Mouse (Mus musculus): ENCODE measurements around the gene Chrna7. TPM values are rescaled to one million over a fixed set of nuclear protein-coding genes. Genes with fewer than 3 reads are reported as not detected.
A peak's percentile ranks its signal among the peaks of the same experiment; 100 is the strongest.

Chrna7 gene
- 1.7 and 2.4 TPM in 2 replicates for polyA plus RNA-seq (2014; fragmentation: Nextera tagmentation; extraction: Ambion mirVana)

DNA sequence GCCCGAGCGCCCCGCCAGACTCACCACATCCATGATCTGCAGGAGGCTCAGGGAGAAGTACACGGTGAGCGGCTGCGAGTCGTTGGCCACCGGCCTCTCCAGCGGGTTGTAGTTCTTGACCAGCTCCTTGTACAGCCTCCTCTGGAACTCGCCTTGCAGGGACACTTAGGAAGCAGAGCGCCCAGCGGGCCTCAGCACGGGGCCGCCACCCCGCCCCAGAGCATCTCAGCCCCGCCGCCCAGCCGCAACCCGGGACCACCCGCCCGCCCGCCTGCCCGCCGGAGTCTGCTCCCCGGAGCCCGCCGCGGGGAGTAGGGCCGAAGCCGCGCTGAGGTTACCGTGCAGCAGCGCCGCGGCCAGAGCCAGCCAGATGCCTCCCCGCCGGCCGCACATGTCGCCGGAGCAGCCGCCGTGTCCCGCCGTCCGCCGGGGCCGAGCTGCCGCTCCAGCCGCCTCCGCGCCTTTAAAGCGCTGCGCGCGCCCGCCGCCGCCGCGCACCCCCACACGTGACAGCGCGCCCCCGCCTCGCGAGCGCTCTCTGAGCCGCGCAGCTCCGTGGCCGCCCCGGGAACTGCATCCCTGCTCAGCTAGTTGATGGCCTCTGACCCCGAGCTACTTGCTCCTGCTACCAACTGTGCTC is at the start of gene Chrna7:
TSS of gene Chrna7 (minus strand) at position 486 of the 640 bp plus-strand sequence.
- Histone ChIP-seq H3K9ac (ENCODE audit: low read depth, low read length) (peak within 1 kb of the TSS; percentile 72), H3K4me2 (ENCODE audit: low read depth, low read length) (peak within 1 kb of the TSS; percentile 96), H3K9me3 (ENCODE audit: control insufficient read depth, low read length) (no peaks in the 10 kb centered on the region), H3K36me3 (ENCODE audit: control insufficient read depth, insufficient read depth, low read length) (no peaks in the 10 kb centered on the region), H3K4me1 (ENCODE audit: control insufficient read depth, insufficient read depth, low read length) (peaks cover 6% of the 10 kb centered on the region), H3K4me3 (ENCODE audit: low read depth, low read length) (peak within 1 kb of the TSS; percentile 68), H3K27ac (replicated peaks; ENCODE audit: low read depth, low read length) (no peak within 1 kb of the TSS), H3K27me3 (replicated peaks; ENCODE audit: control insufficient read depth, insufficient read depth, low read length) (peaks cover 16% of the 10 kb centered on the region)
- 0% methylated on average over 22 of the region's 73 CpGs for WGBS
- ATAC-seq (ENCODE audit: low read depth) (peak; percentile 88), DNase-seq (ENCODE audit: low spot score) (peak; percentile 79)

DNA sequence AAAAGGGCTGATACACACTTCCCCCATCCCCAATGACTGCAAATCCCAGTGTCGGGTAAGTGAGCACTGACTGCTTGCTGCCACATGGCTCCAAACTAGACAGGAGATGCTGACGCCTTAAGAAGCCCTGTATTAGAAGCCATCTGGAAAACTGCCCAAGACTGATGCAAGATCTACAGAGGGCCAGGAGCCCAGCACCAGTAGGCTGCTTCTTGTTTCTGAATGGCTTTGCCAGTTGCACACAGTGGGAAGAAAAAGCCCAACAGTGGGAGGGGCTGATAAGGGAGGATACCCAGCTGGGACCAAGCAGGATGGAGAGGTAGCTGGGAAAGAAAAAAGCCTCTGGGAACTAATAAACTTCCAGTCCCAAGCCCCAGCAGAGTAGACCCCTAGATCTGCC is 37.0 kb upstream of the Chrna7 start:
- H3K4me1 ChIP-seq (ENCODE audit: control insufficient read depth, insufficient read depth, low read length) = no peaks in the 10 kb centered on the region
- no peak overlapping the region for H3K4me3 ChIP-seq (ENCODE audit: low read depth, low read length)
- 65% methylated on average over 2 of the region's 2 CpGs for WGBS
- no peak overlapping the region for H3K9ac ChIP-seq (ENCODE audit: low read depth, low read length)
- no peak overlapping the region for H3K27ac ChIP-seq (replicated peaks; ENCODE audit: low read depth, low read length)
- DNase-seq (ENCODE audit: low spot score) (no peak), ATAC-seq (ENCODE audit: low read depth) (no peak)
- H3K36me3 ChIP-seq (ENCODE audit: control insufficient read depth, insufficient read depth, low read length) = no peaks in the 10 kb centered on the region
- no peaks in the 10 kb centered on the region for H3K9me3 ChIP-seq (ENCODE audit: control insufficient read depth, low read length)
- no peaks in the 10 kb centered on the region for H3K27me3 ChIP-seq (replicated peaks; ENCODE audit: control insufficient read depth, insufficient read depth, low read length)
- H3K4me2 ChIP-seq (ENCODE audit: low read depth, low read length) = no peak overlapping the region

- no peak overlapping the region for H3K4me2 ChIP-seq (ENCODE audit: low read depth, low read length)
- H3K9ac ChIP-seq (ENCODE audit: low read depth, low read length) = no peak overlapping the region
- DNase-seq (ENCODE audit: low spot score) = peak; percentile 2
- no peaks in the 10 kb centered on the region for H3K27me3 ChIP-seq (replicated peaks; ENCODE audit: control insufficient read depth, insufficient read depth, low read length)
- H3K4me3 ChIP-seq (ENCODE audit: low read depth, low read length) = no peak overlapping the region
- H3K4me1 ChIP-seq (ENCODE audit: control insufficient read depth, insufficient read depth, low read length) = no peaks in the 10 kb centered on the region
- H3K9me3 ChIP-seq (ENCODE audit: control insufficient read depth, low read length) = no peaks in the 10 kb centered on the region
- no peak overlapping the region for H3K27ac ChIP-seq (replicated peaks; ENCODE audit: low read depth, low read length)
- WGBS = 55% methylated on average over 3 of the region's 3 CpGs
- no peaks in the 10 kb centered on the region for H3K36me3 ChIP-seq (ENCODE audit: control insufficient read depth, insufficient read depth, low read length)
- ATAC-seq (ENCODE audit: low read depth) = no peak
These were observed 25.6 kb upstream of the Chrna7 start for GRCm38 (mm10) chr7:63237852-63238516.

DNA sequence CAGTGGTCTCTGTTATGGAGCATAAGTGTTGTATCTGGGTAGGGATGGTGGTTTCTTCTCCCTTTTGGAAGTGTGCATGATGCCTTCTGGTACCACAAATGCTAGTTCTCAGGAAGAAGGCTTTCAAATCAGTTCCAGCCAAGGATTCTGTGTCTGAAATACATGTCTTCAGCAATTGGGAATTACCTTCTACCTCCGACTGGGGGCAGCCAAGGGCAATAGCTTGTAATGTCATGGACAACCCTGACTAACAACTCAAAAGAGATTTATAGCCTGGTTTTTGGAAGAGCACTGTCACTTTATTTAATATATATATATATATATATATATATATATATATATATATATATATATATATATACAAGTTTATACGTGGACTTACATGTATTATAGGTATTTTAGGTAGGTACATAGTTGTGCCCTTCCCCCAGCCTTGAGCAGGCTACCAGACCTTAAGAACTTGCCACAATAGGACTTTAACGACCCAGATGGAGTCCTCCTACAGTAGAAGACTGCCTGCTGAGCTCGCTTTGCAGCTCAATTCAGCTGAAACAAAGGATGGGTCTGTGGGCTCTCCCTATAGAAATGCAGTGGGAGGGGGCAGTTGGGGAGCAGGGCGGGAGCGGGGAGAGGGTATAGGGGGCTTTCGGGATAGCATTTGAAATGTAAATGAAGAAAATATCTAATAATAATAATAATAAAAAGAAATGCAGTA is 12.9 kb upstream of the Chrna7 start:
- no peak overlapping the region for H3K4me2 ChIP-seq (ENCODE audit: low read depth, low read length)
- no peak for DNase-seq (ENCODE audit: low spot score)
- H3K9ac ChIP-seq (ENCODE audit: low read depth, low read length) = no peak overlapping the region
- no peak overlapping the region for H3K27ac ChIP-seq (replicated peaks; ENCODE audit: low read depth, low read length)
- no peak overlapping the region for H3K4me3 ChIP-seq (ENCODE audit: low read depth, low read length)
- ATAC-seq (ENCODE audit: low read depth) = no peak
- 34% methylated on average over 7 of the region's 7 CpGs for WGBS
- H3K9me3 ChIP-seq (ENCODE audit: control insufficient read depth, low read length) = no peaks in the 10 kb centered on the region
- no peaks in the 10 kb centered on the region for H3K36me3 ChIP-seq (ENCODE audit: control insufficient read depth, insufficient read depth, low read length)
- H3K4me1 ChIP-seq (ENCODE audit: control insufficient read depth, insufficient read depth, low read length) = no peaks in the 10 kb centered on the region
- no peaks in the 10 kb centered on the region for H3K27me3 ChIP-seq (replicated peaks; ENCODE audit: control insufficient read depth, insufficient read depth, low read length)

DNA sequence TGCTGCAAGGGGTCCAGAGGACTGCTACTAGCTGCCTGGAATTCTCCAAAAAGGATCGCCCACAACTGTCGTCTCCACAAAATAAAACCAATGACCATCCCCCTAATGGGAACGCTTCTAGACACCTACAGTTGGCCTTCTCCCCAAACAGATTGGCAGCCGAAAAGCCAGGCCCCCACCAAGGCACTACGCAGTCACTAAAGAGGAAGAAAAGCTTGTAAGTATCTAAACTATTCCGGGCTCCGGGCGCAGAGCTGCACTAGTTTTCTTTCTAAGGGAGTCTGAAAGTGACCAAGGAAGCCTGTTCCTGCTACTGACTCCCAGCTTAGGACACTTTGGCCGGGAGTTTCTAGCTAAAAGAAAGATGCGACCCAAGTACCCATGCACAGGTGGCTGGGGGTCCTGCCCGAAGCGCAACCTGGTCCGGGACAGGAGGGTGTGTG is 707 bp downstream of the Chrna7 start:
- ATAC-seq (ENCODE audit: low read depth) (no peak), DNase-seq (ENCODE audit: low spot score) (no peak)
- H3K27me3 ChIP-seq (replicated peaks; ENCODE audit: control insufficient read depth, insufficient read depth, low read length) = peaks cover 16% of the 10 kb centered on the region
- no peaks in the 10 kb centered on the region for H3K9me3 ChIP-seq (ENCODE audit: control insufficient read depth, low read length)
- no peaks in the 10 kb centered on the region for H3K36me3 ChIP-seq (ENCODE audit: control insufficient read depth, insufficient read depth, low read length)
- peak overlapping the region; percentile 72 for H3K9ac ChIP-seq (ENCODE audit: low read depth, low read length)
- H3K27ac ChIP-seq (replicated peaks; ENCODE audit: low read depth, low read length) = no peak overlapping the region
- WGBS = 3% methylated on average over 13 of the region's 13 CpGs
- peak overlapping the region; percentile 68 for H3K4me3 ChIP-seq (ENCODE audit: low read depth, low read length)
- peak overlapping the region; percentile 96 for H3K4me2 ChIP-seq (ENCODE audit: low read depth, low read length)
- peaks cover 6% of the 10 kb centered on the region for H3K4me1 ChIP-seq (ENCODE audit: control insufficient read depth, insufficient read depth, low read length)

GRCm38 (mm10) chr7:63209501-63209900 is 2.9 kb downstream of the Chrna7 start:
- WGBS = 12% methylated on average over 4 of the region's 4 CpGs
- ATAC-seq (ENCODE audit: low read depth) (no peak), DNase-seq (ENCODE audit: low spot score) (peak; percentile 33)
- H3K4me2 ChIP-seq (ENCODE audit: low read depth, low read length) = no peak overlapping the region
- peaks cover 6% of the 10 kb centered on the region for H3K4me1 ChIP-seq (ENCODE audit: control insufficient read depth, insufficient read depth, low read length)
- no peak overlapping the region for H3K4me3 ChIP-seq (ENCODE audit: low read depth, low read length)
- no peak overlapping the region for H3K27ac ChIP-seq (replicated peaks; ENCODE audit: low read depth, low read length)
- no peak overlapping the region for H3K9ac ChIP-seq (ENCODE audit: low read depth, low read length)
- H3K27me3 ChIP-seq (replicated peaks; ENCODE audit: control insufficient read depth, insufficient read depth, low read length) = peaks cover 16% of the 10 kb centered on the region
- no peaks in the 10 kb centered on the region for H3K36me3 ChIP-seq (ENCODE audit: control insufficient read depth, insufficient read depth, low read length)
- H3K9me3 ChIP-seq (ENCODE audit: control insufficient read depth, low read length) = no peaks in the 10 kb centered on the region

DNA sequence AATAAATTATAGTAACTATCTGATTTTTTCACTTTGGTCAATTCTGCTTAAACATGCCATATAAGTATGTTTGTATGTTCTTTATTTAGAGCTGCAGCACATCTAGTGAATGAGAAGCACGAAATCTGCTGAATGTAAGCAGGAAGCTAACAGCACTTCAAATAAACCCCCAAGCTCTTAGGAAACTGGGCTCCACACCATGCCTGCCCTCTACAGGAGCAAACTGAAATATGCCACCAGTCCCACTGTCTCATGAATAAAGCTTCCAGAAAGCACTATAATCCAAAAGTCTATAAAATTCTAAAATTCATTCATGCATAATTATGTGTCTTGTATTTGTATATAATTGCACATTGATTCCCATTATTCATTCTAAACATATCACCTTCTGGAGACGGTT is 5.2 kb downstream of the Chrna7 start:
- Histone ChIP-seq H3K4me3 (ENCODE audit: low read depth, low read length) (no peak overlapping the region), H3K36me3 (ENCODE audit: control insufficient read depth, insufficient read depth, low read length) (no peaks in the 10 kb centered on the region), H3K27ac (replicated peaks; ENCODE audit: low read depth, low read length) (no peak overlapping the region), H3K9me3 (ENCODE audit: control insufficient read depth, low read length) (no peaks in the 10 kb centered on the region), H3K4me1 (ENCODE audit: control insufficient read depth, insufficient read depth, low read length) (peaks cover 6% of the 10 kb centered on the region), H3K4me2 (ENCODE audit: low read depth, low read length) (no peak overlapping the region), H3K9ac (ENCODE audit: low read depth, low read length) (no peak overlapping the region), H3K27me3 (replicated peaks; ENCODE audit: control insufficient read depth, insufficient read depth, low read length) (peaks cover 16% of the 10 kb centered on the region)
- 71% methylated on average over 2 of the region's 2 CpGs for WGBS
- no peak for DNase-seq (ENCODE audit: low spot score)
- ATAC-seq (ENCODE audit: low read depth) = no peak

DNA sequence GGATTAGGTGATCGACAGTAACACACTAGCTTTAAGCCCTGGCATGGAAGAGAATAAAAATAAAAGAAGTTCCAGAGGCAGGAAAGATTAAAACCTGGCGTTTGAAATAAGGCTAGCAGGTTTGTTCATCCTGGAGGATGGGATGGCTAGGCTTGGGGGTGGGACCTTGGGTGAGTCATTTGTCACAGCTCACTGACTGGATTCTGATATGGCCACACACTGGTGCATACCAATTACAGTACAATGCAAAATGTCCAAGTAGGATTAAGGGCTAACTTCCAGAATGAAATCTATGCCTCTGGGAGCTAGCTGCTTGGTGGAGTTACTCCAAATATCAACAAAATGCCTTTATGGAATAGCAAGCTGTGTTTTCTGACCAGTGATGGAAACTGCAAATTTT is 16.8 kb downstream of the Chrna7 start:
- Histone ChIP-seq H3K27ac (replicated peaks; ENCODE audit: low read depth, low read length) (no peak overlapping the region), H3K9me3 (ENCODE audit: control insufficient read depth, low read length) (no peaks in the 10 kb centered on the region), H3K27me3 (replicated peaks; ENCODE audit: control insufficient read depth, insufficient read depth, low read length) (no peaks in the 10 kb centered on the region), H3K9ac (ENCODE audit: low read depth, low read length) (no peak overlapping the region), H3K4me3 (ENCODE audit: low read depth, low read length) (no peak overlapping the region), H3K4me1 (ENCODE audit: control insufficient read depth, insufficient read depth, low read length) (no peaks in the 10 kb centered on the region), H3K36me3 (ENCODE audit: control insufficient read depth, insufficient read depth, low read length) (no peaks in the 10 kb centered on the region), H3K4me2 (ENCODE audit: low read depth, low read length) (no peak overlapping the region)
- no peak for ATAC-seq (ENCODE audit: low read depth)
- no peak for DNase-seq (ENCODE audit: low spot score)
- 62% methylated on average over 2 of the region's 2 CpGs for WGBS

Measured in embryonic facial prominence, embryonic 14.5 days (tissue).